13 mouse cellular contexts compared by ENCODE assay signal in genomic region chr4:126779826-126780775, GRCm38 (mm10). TPM values are rescaled to one million over a fixed set of nuclear protein-coding genes. Genes with fewer than 3 reads are reported as not detected.
DNase-seq lines count a peak whose midpoint lies in the region; ATAC-seq and TF ChIP-seq lines count a peak whose summit lies in the region.
"Had no signal": no experiment of that assay in that cellular context is flagged by ENCODE, and none has a peak within 500 bp of the region (broad histone marks: within the 10 kb centered on the region; RNA-seq: fewer than 3 reads in every experiment).

No protein-coding gene starts in this region.

- H3K4me1 ChIP-seq in hindbrain, embryonic 10.5 days (replicated peaks), result peaks cover 28% of the 10 kb centered on the region
- peaks cover 46% of the 10 kb centered on the region for H3K4me1 ChIP-seq in limb, embryonic 15.5 days
- H3K4me1 ChIP-seq in liver, postnatal 0 days (ENCODE audit: insufficient read depth), result no peaks in the 10 kb centered on the region

- H3K4me3 ChIP-seq in hindbrain, embryonic 10.5 days, result no peak overlapping the region
- H3K4me3 ChIP-seq in limb, embryonic 15.5 days, result no peak overlapping the region
- H3K4me3 ChIP-seq in liver, postnatal 0 days (ENCODE audit: low read depth, low read length), result no peak overlapping the region
- H3K4me3 ChIP-seq: heart, adult 2 months had no signal

- no peak for ATAC-seq in limb, embryonic 15.5 days (ENCODE audit: insufficient number of reproducible peaks, low FRiP score, low TSS enrichment, low read depth)
- no peak for ATAC-seq in liver, postnatal 0 days
- ATAC-seq in erythroid progenitor cell, adult 5-6 weeks (replicated peaks; ENCODE audit: low FRiP score, poor library complexity, severe bottlenecking), result no peak

- no peaks in the 10 kb centered on the region for H3K9me3 ChIP-seq in hindbrain, embryonic 10.5 days
- no peaks in the 10 kb centered on the region for H3K9me3 ChIP-seq in limb, embryonic 15.5 days
- no peaks in the 10 kb centered on the region for H3K9me3 ChIP-seq in liver, postnatal 0 days (ENCODE audit: low read length)

- DNase-seq in right cerebral cortex, adult 18-20 months, result peak; percentile 28
- DNase-seq in right cerebral cortex, postnatal 25 days, result no peak
- DNase-seq in hindbrain, embryonic 10.5 days (ENCODE audit: low spot score), result no peak
- DNase-seq in liver, postnatal 0 days, result no peak
- no peak for DNase-seq in gastrocnemius, adult 18-20 months (ENCODE audit: low spot score)
- DNase-seq: adrenal gland, postnatal 14 days; cerebellum, adult 8-10 months; heart, adult 2 months; retina, postnatal 1 day; thymus, adult 2 months had no signal

- TF ChIP-seq CTCF in liver, postnatal 0 days (IDR thresholded peaks at IDR 0.05; ENCODE audit: low read depth), result no peak

- H3K9ac ChIP-seq in limb, embryonic 15.5 days, result no peak overlapping the region
- no peak overlapping the region for H3K9ac ChIP-seq in liver, postnatal 0 days (replicated peaks)

- 53% methylated on average over 12 of the region's 12 CpGs for WGBS in hindbrain, embryonic 10.5 days
- 60% methylated on average over 12 of the region's 12 CpGs for WGBS in limb, embryonic 15.5 days
- WGBS in liver, postnatal 0 days (ENCODE audit: insufficient replicate concordance), result 86% methylated on average over 12 of the region's 12 CpGs

- H3K27me3 ChIP-seq in hindbrain, embryonic 10.5 days (ENCODE audit: insufficient read depth, poor library complexity, severe bottlenecking), result no peaks in the 10 kb centered on the region
- no peaks in the 10 kb centered on the region for H3K27me3 ChIP-seq in limb, embryonic 15.5 days
- no peaks in the 10 kb centered on the region for H3K27me3 ChIP-seq in liver, postnatal 0 days (ENCODE audit: insufficient read depth, low read length)

- H3K4me2 ChIP-seq in limb, embryonic 15.5 days, result no peak overlapping the region
- H3K4me2 ChIP-seq in liver, postnatal 0 days (ENCODE audit: low read depth, low read length), result no peak overlapping the region

- H3K36me3 ChIP-seq in hindbrain, embryonic 10.5 days, result no peaks in the 10 kb centered on the region
- no peaks in the 10 kb centered on the region; the same call in 1 of the 2 replicates for H3K36me3 ChIP-seq in limb, embryonic 15.5 days
- H3K36me3 ChIP-seq in liver, postnatal 0 days (replicated peaks; ENCODE audit: insufficient read depth, low read length), result no peaks in the 10 kb centered on the region

- H3K27ac ChIP-seq in hindbrain, embryonic 10.5 days, result peak overlapping the region; percentile 69
- peak overlapping the region; percentile 24; the same call in 1 of the 2 replicates for H3K27ac ChIP-seq in limb, embryonic 15.5 days
- H3K27ac ChIP-seq in liver, postnatal 0 days (ENCODE audit: low read depth), result no peak overlapping the region
- H3K27ac ChIP-seq: heart, adult 2 months had no signal

- no peak for TF ChIP-seq EP300 in liver, postnatal 0 days (IDR thresholded peaks at IDR 0.05; ENCODE audit: low read depth)

RNA-seq across cellular contexts. Expression of gene AU040320, which starts 26.8 kb away (rescaled TPM):
- 25.3 and 31.4 TPM in 2 replicates for polyA plus RNA-seq in hindbrain, embryonic 10.5 days (2016; fragmentation: Nextera tagmentation; extraction: Ambion mirVana)
- polyA plus RNA-seq in limb, embryonic 15.5 days (2015; fragmentation: Nextera tagmentation; extraction: Ambion mirVana), result 17.9 and 19.0 TPM in 2 replicates
- polyA plus RNA-seq in liver, postnatal 0 days (2015; fragmentation: Nextera tagmentation; extraction: Ambion mirVana), result 8.5 and 9.5 TPM in 2 replicates
- total RNA-seq in gastrocnemius, adult 18-20 months (2021), result 10 to 100 TPM; 23.6 to 25.5 TPM
- total RNA-seq in erythroid progenitor cell, adult 5-6 weeks (2015; ENCODE audit: low replicate concordance), result 11.3 and 24.5 TPM in 2 replicates
- total RNA-seq in erythroid progenitor cell, adult 5-6 weeks (2017; ENCODE audit: low replicate concordance), result 3.8 and 8.0 TPM in 2 replicates

RNA-seq across cellular contexts. Expression of gene Ncdn, which starts 26.9 kb away (rescaled TPM):
- polyA plus RNA-seq in hindbrain, embryonic 10.5 days (2016; fragmentation: Nextera tagmentation; extraction: Ambion mirVana), result 35.6 and 49.1 TPM in 2 replicates
- 29.9 and 31.4 TPM in 2 replicates for polyA plus RNA-seq in limb, embryonic 15.5 days (2015; fragmentation: Nextera tagmentation; extraction: Ambion mirVana)
- 4.2 and 4.8 TPM in 2 replicates for polyA plus RNA-seq in liver, postnatal 0 days (2015; fragmentation: Nextera tagmentation; extraction: Ambion mirVana)
- total RNA-seq in gastrocnemius, adult 18-20 months (2021), result 10 to 100 TPM; 12.4 to 13.3 TPM
- total RNA-seq in erythroid progenitor cell, adult 5-6 weeks (2015; ENCODE audit: low replicate concordance), result 1.1 and 1.3 TPM in 2 replicates
- total RNA-seq in erythroid progenitor cell, adult 5-6 weeks (2017; ENCODE audit: low replicate concordance), result 1.0 and 3.0 TPM in 2 replicates

RNA-seq across cellular contexts. Expression of gene Tfap2e, which starts 44.1 kb away (rescaled TPM):
- 0.73 and 1.8 TPM in 2 replicates for polyA plus RNA-seq in hindbrain, embryonic 10.5 days (2016; fragmentation: Nextera tagmentation; extraction: Ambion mirVana)
- 0.48 and 0.54 TPM in 2 replicates for polyA plus RNA-seq in limb, embryonic 15.5 days (2015; fragmentation: Nextera tagmentation; extraction: Ambion mirVana)
- polyA plus RNA-seq in liver, postnatal 0 days (2015; fragmentation: Nextera tagmentation; extraction: Ambion mirVana), result not detected in 2 replicates
- not detected for total RNA-seq in gastrocnemius, adult 18-20 months (2021)
- not detected in 2 replicates for total RNA-seq in erythroid progenitor cell, adult 5-6 weeks (2015; ENCODE audit: low replicate concordance)
- not detected in 2 replicates for total RNA-seq in erythroid progenitor cell, adult 5-6 weeks (2017; ENCODE audit: low replicate concordance)
- total RNA-seq: adrenal gland, postnatal 14 days; heart, adult 2 months had no signal
- polyA plus RNA-seq: large intestine, adult 2 months had no signal
